Mouse (Mus musculus) lung, embryonic 16.5 days (tissue): ENCODE results near the gene Ly6c2. TPM values are rescaled to one million over a fixed set of nuclear protein-coding genes. Genes with fewer than 3 reads are reported as not detected.
"Not testable (repeated sequence)": the region's sequence is repeated elsewhere in the genome, so short reads cannot be mapped to it uniquely, and the experiment has no call there.

ENCODE experiments used
- ATAC-seq: fragments of 200-750 bp; cut with Nextera tagmentation; 2 replicates; pipeline ENCODE4 v1.8.0; 2017; ENCODE audit warnings: low read depth, mild to moderate bottlenecking, moderate library complexity
- H3K27ac ChIP-seq: fragments of 300-500 bp; sonication (generic); 2 replicates; pipeline ENCODE4 v1.5.1; 2014; ENCODE audit warnings: mild to moderate bottlenecking, control low read depth, low read length
- H3K27me3 ChIP-seq: fragments of 300-500 bp; sonication (generic); 2 replicates; pipeline ENCODE4 v1.6.1; 2014; ENCODE audit warnings: low read depth, low read length, mixed read lengths; ENCODE audit not compliant: control insufficient read depth, insufficient read depth
- H3K36me3 ChIP-seq: fragments of 300-500 bp; sonication (generic); 2 replicates; pipeline ENCODE4 v1.6.1; 2014; ENCODE audit warnings: low read length; ENCODE audit not compliant: control insufficient read depth, insufficient read depth
- H3K4me1 ChIP-seq: fragments of 300-500 bp; sonication (generic); replicated peaks from 2 replicates; pipeline ENCODE4 v1.6.1; 2014; ENCODE audit warnings: low read length, mixed read lengths; ENCODE audit not compliant: control insufficient read depth, insufficient read depth
- H3K4me2 ChIP-seq: fragments of 300-500 bp; sonication (generic); 2 replicates; pipeline ENCODE4 v1.6.1; 2014; ENCODE audit warnings: low read depth, low read length, control low read depth
- H3K4me3 ChIP-seq: fragments of 300-500 bp; sonication (generic); 2 replicates; pipeline ENCODE4 v1.5.1; 2014; ENCODE audit warnings: mild to moderate bottlenecking, low read length, control low read depth
- H3K9ac ChIP-seq: fragments of 300-500 bp; sonication (generic); 2 replicates; pipeline ENCODE4 v1.6.1; 2014; ENCODE audit warnings: low read length, control low read depth
- H3K9me3 ChIP-seq: fragments of 300-500 bp; sonication (generic); 2 replicates; pipeline ENCODE4 v1.6.1; 2016; ENCODE audit warnings: low read length; ENCODE audit not compliant: control insufficient read depth
- WGBS: fragments of 180-500 bp; shearing (Covaris S2); extraction: QIAGEN DNeasy Blood & Tissue Kit; methylation state at CpG from one replicate; pipeline ENCODE4 v1.1.7; 2014; 5-methylcytosine and 5-hydroxymethylcytosine counted together
- polyA plus RNA-seq: library from polyadenylated mRNA; unstranded; fragments of >200 nt; fragmentation: Nextera tagmentation; extraction: Ambion mirVana; gene quantifications from 2 replicates; pipeline ENCODE4 v1.2.1, GENCODE M21; 2015

Gene Ly6c2
- polyA plus RNA-seq, 1 experiment from 2014 or later, result 5.3 TPM

- WGBS, result 10% methylated on average over 2 of the region's 2 CpGs
- ATAC-seq, result no peak
- no peaks in the 10 kb centered on the region for H3K4me1 ChIP-seq
- no peaks in the 10 kb centered on the region for H3K36me3 ChIP-seq
- H3K9ac ChIP-seq, result no peak overlapping the region
- H3K9me3 ChIP-seq, result no peaks in the 10 kb centered on the region
- H3K4me3 ChIP-seq, result no peak overlapping the region
- H3K4me2 ChIP-seq, result no peak overlapping the region
- no peaks in the 10 kb centered on the region for H3K27me3 ChIP-seq
- H3K27ac ChIP-seq, result no peak overlapping the region
Measured at GRCm38 (mm10) chr15:75120066-75120465, 8.3 kb upstream of the Ly6c2 start.

GRCm38 (mm10) chr15:75118742-75119141 is 7.0 kb upstream of the Ly6c2 start:
- not testable (repeated sequence) for ATAC-seq, H3K4me3 ChIP-seq, H3K27me3 ChIP-seq, H3K4me2 ChIP-seq, H3K27ac ChIP-seq, H3K9ac ChIP-seq, H3K9me3 ChIP-seq, H3K36me3 ChIP-seq, H3K4me1 ChIP-seq
- 15% methylated on average over 5 of the region's 7 CpGs for WGBS

GRCm38 (mm10) chr15:75117481-75117880 is 5.7 kb upstream of the Ly6c2 start:
- not testable (repeated sequence) for ATAC-seq
- 85% methylated on average over 5 of the region's 5 CpGs for WGBS

GRCm38 (mm10) chr15:75116525-75116924 is 4.8 kb upstream of the Ly6c2 start:
- Histone ChIP-seq H3K4me2 (no peak overlapping the region), H3K9me3 (no peaks in the 10 kb centered on the region), H3K27ac (no peak overlapping the region), H3K4me3 (no peak overlapping the region), H3K27me3 (no peaks in the 10 kb centered on the region), H3K4me1 (no peaks in the 10 kb centered on the region), H3K36me3 (no peaks in the 10 kb centered on the region), H3K9ac (no peak overlapping the region)
- 78% methylated on average over 2 of the region's 2 CpGs for WGBS
- ATAC-seq, result no peak

More at GRCm38 (mm10) chr15:75117481-75117880, 5.7 kb upstream of the Ly6c2 start:
- not testable (repeated sequence) for H3K27me3 ChIP-seq, H3K9ac ChIP-seq, H3K36me3 ChIP-seq, H3K9me3 ChIP-seq, H3K4me3 ChIP-seq, H3K27ac ChIP-seq, H3K4me1 ChIP-seq, H3K4me2 ChIP-seq

GRCm38 (mm10) chr15:75110424-75110823 is 1.3 kb downstream of the Ly6c2 start:
- H3K4me2 ChIP-seq, H3K9me3 ChIP-seq, H3K9ac ChIP-seq, H3K36me3 ChIP-seq, H3K27ac ChIP-seq, H3K27me3 ChIP-seq, H3K4me1 ChIP-seq, H3K4me3 ChIP-seq: not testable (repeated sequence)
- WGBS, result 41% methylated on average over 1 of the region's 5 CpGs
- ATAC-seq, result peak; percentile 61; the same call in 1 of the 2 replicates

- no peak overlapping the region for H3K4me2 ChIP-seq
- H3K9ac ChIP-seq, result no peak overlapping the region
- H3K9me3 ChIP-seq, result no peaks in the 10 kb centered on the region
- H3K4me1 ChIP-seq, result no peaks in the 10 kb centered on the region
- 65% methylated on average over 10 of the region's 10 CpGs for WGBS
- H3K27me3 ChIP-seq, result no peaks in the 10 kb centered on the region
- H3K27ac ChIP-seq, result no peak overlapping the region
- no peak for ATAC-seq
- H3K36me3 ChIP-seq, result no peaks in the 10 kb centered on the region
- H3K4me3 ChIP-seq, result no peak overlapping the region
Measured at GRCm38 (mm10) chr15:75099261-75099660, 12.5 kb downstream of the Ly6c2 start.

GRCm38 (mm10) chr15:75088041-75088440 is 23.7 kb downstream of the Ly6c2 start:
- not testable (repeated sequence) for ATAC-seq, H3K27ac ChIP-seq, H3K4me2 ChIP-seq, H3K36me3 ChIP-seq, H3K9me3 ChIP-seq, H3K9ac ChIP-seq, H3K4me3 ChIP-seq, H3K27me3 ChIP-seq, H3K4me1 ChIP-seq
- 6% methylated on average over 2 of the region's 2 CpGs for WGBS

- Histone ChIP-seq H3K27ac (no peak overlapping the region), H3K4me2 (no peak overlapping the region), H3K9ac (no peak overlapping the region), H3K4me1 (no peaks in the 10 kb centered on the region), H3K9me3 (no peaks in the 10 kb centered on the region), H3K4me3 (no peak overlapping the region), H3K36me3 (no peaks in the 10 kb centered on the region), H3K27me3 (no peaks in the 10 kb centered on the region)
- ATAC-seq, result no peak
- 80% methylated on average over 4 of the region's 4 CpGs for WGBS
Measured at GRCm38 (mm10) chr15:75069965-75070364, 41.8 kb downstream of the Ly6c2 start.

GRCm38 (mm10) chr15:75062030-75062574 is 49.7 kb downstream of the Ly6c2 start:
- not testable (repeated sequence) for H3K4me1 ChIP-seq, ATAC-seq, H3K4me2 ChIP-seq, H3K27me3 ChIP-seq, H3K36me3 ChIP-seq, H3K9me3 ChIP-seq, H3K27ac ChIP-seq, H3K9ac ChIP-seq, H3K4me3 ChIP-seq
- 29% methylated on average over 6 of the region's 6 CpGs for WGBS

GRCm38 (mm10) chr15:75060505-75060904 is 51.3 kb downstream of the Ly6c2 start:
- H3K4me2 ChIP-seq, result no peak overlapping the region
- no peaks in the 10 kb centered on the region for H3K9me3 ChIP-seq
- no peaks in the 10 kb centered on the region for H3K4me1 ChIP-seq
- H3K27ac ChIP-seq, result no peak overlapping the region
- H3K4me3 ChIP-seq, result no peak overlapping the region
- H3K27me3 ChIP-seq, result no peaks in the 10 kb centered on the region
- no peak overlapping the region for H3K9ac ChIP-seq
- no peak for ATAC-seq
- H3K36me3 ChIP-seq, result no peaks in the 10 kb centered on the region
